Mouse (Mus musculus) gastrocnemius, postnatal 4 days (tissue): ENCODE measurements around the gene Secisbp2. TPM values are rescaled to one million over a fixed set of nuclear protein-coding genes. Genes with fewer than 3 reads are reported as not detected.
"Not testable (repeated sequence)": the region's sequence is repeated elsewhere in the genome, so short reads cannot be mapped to it uniquely, and the experiment has no call there.

Experiments used
- DNase-seq, 2 experiments: peaks; one replicate each; pipeline ENCODE4 v3.0.0; 2021 to 2022; ENCODE audit warnings: low spot score in 2 of 2, mixed read lengths in 2 of 2
- long read RNA-seq, 2 experiments: library from polyadenylated mRNA; stranded (forward); transcript quantifications; one replicate each; pipeline ENCODE4 v2.0.0; 2021
- total RNA-seq, 2 experiments: library from RNA; stranded (reverse); gene quantifications; 2 replicates each; pipeline ENCODE4 v1.2.3; 2021

Secisbp2 gene
- total RNA-seq: 10 to 100 TPM; 14.9 to 17.6 TPM
- long read RNA-seq, experiment 1, transcript Secisbp2-201 (17 exons, 3,328 nt): major isoform, 10 of 23 reads
- long read RNA-seq, experiment 1, partial matches to known transcripts: 2 of 23 reads
- long read RNA-seq, experiment 1, other reads (novel, unspliced or antisense): 11 of 23 reads
- long read RNA-seq, experiment 2, transcript Secisbp2-201 (17 exons, 3,328 nt): major isoform, 16 of 27 reads
- long read RNA-seq, experiment 2, partial matches to known transcripts: 2 of 27 reads
- long read RNA-seq, experiment 2, other reads (novel, unspliced or antisense): 8 of 27 reads

GRCm38 (mm10) chr13:51651408-51652064, at the start of gene Secisbp2:
Gene Secisbp2, plus strand, starts transcription at chr13:51651697.
- peak; percentile 87 to 95 for DNase-seq

- DNase-seq: no peak
These were observed 48.7 kb upstream of the Secisbp2 start for GRCm38 (mm10) chr13:51602764-51603163.

GRCm38 (mm10) chr13:51603221-51603893, 48.1 kb upstream of the Secisbp2 start:
- DNase-seq: no peak

DNA sequence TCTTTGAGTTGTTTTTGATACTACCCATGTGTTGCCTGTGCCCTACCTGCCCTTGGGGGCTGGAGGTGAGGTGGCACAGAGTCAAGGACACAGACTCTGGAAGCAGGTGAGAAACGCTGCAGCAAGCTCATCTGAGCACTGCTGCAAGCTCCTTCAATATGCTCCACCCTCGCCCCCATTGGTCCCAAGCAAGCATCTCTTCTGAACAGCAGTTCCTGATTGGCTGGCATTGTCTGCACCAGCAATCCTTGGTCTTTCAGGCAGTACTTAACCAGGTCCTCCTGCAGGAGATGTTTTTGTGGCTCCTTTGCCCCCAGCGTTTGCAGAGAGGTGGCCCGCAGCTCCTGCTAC, 47.6 kb upstream of the Secisbp2 start:
- no peak for DNase-seq

GRCm38 (mm10) chr13:51609231-51609630, 42.3 kb upstream of the Secisbp2 start:
- DNase-seq: no peak

- no peak for DNase-seq
These were observed 40.4 kb upstream of the Secisbp2 start for GRCm38 (mm10) chr13:51611060-51611459.

- no peak for DNase-seq
These were observed 40.0 kb upstream of the Secisbp2 start for GRCm38 (mm10) chr13:51611500-51611899.

- peak in 1 of 2 experiments; percentile 18 for DNase-seq
These were observed 35.7 kb upstream of the Secisbp2 start for GRCm38 (mm10) chr13:51615815-51616214.

DNA sequence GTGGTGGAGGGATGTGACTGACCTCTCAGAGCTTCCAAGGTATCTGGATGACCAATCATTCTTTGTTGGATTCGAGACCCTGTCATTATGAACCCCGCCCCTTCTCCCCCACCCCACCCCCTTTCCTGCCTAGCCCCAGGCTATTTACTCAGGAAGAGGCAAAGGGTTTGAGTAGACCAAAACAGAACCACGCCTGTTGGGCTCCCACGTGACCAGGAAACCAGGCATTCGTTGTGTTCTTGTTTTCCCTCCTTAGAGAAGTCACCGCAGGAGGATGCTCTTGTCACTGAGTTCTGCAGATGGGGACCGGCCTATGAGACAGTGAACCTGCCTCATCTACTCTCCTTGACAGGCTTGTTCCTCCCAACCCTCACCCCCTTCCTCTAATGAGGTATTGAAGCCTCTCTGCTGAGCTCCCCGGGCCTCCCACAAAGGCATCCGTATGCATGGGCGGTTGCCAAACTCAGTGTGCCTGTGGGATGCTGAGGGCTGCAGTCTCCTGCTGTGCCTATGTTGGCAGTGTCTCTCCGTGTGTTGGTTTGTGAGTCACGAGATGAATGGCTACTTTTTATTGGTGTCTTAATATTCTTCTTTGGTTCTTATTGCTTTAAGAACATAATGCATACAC, 35.0 kb upstream of the Secisbp2 start:
- no peak for DNase-seq

DNA sequence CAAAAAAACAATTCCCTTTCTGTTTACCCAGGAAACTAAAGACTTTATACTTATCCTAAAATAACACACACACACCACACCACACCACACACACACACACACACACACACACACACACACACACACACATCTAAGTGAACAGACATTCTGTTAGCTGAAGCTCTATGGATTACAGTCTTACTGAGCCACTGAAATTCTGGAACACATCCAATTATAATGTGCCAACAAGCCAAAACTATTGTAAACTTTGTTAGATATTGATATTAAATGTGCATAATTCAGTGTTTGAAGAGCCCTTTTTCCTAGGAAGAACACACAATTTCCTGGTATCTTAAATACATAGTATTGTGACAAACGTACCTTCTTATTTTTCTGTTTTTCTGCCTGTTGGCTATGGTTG, 34.2 kb upstream of the Secisbp2 start:
- DNase-seq: no peak

DNA sequence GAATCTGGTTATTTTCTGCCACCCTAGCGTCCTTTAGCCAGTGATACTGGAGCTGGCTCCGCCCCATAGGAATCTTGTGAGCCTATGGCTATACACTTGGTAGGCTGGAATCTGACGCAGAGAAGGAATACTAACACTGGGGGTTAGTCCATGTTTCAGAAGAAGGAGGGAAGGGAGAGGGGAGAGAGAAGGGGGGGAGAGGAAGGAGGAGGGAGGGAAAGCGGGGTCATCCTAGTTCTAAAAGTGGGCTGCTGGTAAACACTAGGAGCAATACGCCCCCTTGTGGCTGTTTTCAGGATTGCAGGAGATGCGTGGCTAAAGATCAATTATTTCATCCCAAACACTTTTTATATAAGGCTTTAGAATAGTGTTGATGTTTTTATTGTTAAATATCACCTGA, 33.6 kb upstream of the Secisbp2 start:
- peak in 1 of 2 experiments; percentile 60 for DNase-seq

GRCm38 (mm10) chr13:51618602-51619001, 32.9 kb upstream of the Secisbp2 start:
- no peak for DNase-seq

- DNase-seq: no peak
These were observed 28.9 kb upstream of the Secisbp2 start for GRCm38 (mm10) chr13:51622626-51623025.

DNA sequence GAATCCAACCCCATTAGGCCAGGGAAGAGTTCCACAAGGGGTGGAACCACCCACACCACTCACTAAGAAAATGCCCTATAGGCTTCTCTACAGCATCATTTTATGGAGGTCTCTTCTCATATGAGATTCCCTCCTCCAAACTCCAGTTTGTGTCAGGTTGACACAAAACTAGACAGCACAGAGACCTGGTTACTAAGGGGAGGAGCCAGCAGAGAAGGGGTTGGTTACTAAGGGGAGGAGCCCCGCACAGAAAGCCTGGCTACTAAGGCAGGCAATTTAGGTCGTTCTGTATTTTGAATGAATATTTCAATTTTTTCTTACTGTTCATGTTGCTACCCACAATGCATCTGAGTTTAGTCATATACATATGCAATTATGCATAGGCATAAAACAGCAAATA, 27.8 kb upstream of the Secisbp2 start:
- DNase-seq: no peak

GRCm38 (mm10) chr13:51628273-51628848, 23.1 kb upstream of the Secisbp2 start:
- no peak for DNase-seq

DNA sequence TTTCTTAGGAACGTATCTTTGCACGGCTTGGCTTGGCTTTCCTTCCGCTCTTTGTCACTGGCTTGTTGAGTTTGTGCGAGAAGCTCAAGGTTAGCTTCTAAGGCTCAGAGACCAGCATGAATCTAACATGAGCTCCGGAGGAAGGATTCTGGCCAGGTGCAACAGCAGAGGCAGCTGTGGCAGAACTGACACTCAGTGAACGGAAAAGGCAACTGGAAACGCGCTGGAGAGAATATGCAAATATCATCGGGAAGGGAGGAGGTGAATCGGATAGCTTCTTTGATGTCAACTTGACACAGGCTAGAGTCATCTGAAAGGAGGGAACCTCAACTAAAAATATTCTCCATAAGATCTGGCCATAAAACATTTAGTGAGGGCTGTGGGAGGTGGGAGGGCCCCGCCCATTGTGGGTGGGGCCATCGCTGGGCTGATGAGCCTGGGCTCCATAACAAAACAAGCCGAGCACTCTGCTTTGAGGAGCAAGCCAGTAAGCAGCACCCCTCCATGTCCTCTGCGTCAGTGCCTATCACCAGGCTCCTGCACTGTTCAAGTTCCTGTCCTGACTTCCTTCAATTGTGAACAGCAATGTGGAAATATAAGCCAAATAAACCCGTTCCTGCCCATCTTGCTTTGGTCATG, 20.0 kb upstream of the Secisbp2 start:
- no peak for DNase-seq

GRCm38 (mm10) chr13:51632560-51633218, 18.8 kb upstream of the Secisbp2 start:
- DNase-seq: no peak

- DNase-seq: not testable (repeated sequence)
These were observed 16.1 kb upstream of the Secisbp2 start for GRCm38 (mm10) chr13:51635384-51635783.

DNA sequence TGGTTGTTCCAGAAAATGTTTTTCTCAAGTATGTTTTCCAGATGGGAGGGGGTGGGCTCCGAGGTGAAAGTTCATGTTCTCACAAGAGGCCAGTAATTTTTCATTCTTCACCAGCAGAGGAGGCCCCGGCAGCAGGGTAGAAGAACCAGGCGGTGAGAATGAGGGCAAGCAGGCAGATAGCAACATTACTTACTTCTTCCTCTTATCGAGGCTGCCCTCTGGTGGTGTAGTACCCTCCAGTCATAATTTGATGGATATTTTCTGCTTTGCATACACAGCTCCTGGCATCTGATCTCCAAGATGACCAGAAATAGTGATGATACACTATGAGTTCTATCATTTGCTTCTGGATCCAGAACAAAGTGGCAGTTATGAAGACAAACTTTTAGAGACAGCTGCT, 12.5 kb upstream of the Secisbp2 start:
- DNase-seq: no peak

- no peak for DNase-seq
These were observed 10.1 kb upstream of the Secisbp2 start for GRCm38 (mm10) chr13:51641424-51641823.
